Mouse (Mus musculus): ENCODE measurements at regions not wholly inside any gene's neighbourhood (a gene's known extent, or its start where the extent isn't known, plus 50 kb on each side); places are given as distances from the start of the nearest gene placed in this dataset.

- no peaks in the 10 kb centered on the region for H3K27me3 ChIP-seq (ENCODE audit: control insufficient read depth, insufficient read depth, low read length)
- WGBS = 78% methylated on average over 2 of the region's 2 CpGs
- H3K79me2 ChIP-seq (ENCODE audit: control insufficient read depth, insufficient read depth, low read length) = no peaks in the 10 kb centered on the region
- no peak for DNase-seq (ENCODE audit: extremely low read depth, low read depth, low spot score)
- no peaks in the 10 kb centered on the region for H3K36me3 ChIP-seq (ENCODE audit: control insufficient read depth, insufficient read depth, low read length)
- H3K27ac ChIP-seq (replicated peaks; ENCODE audit: insufficient read depth, low read depth, low read length) = no peak overlapping the region
- H3K4me1 ChIP-seq (ENCODE audit: control insufficient read depth, insufficient read depth, low read length) = no peaks in the 10 kb centered on the region
- no peak overlapping the region for H3K4me3 ChIP-seq (ENCODE audit: insufficient read depth, low read depth, low read length)
- no peak overlapping the region for H3K9ac ChIP-seq (ENCODE audit: low read depth, low read length)
- TF ChIP-seq POLR2A (IDR thresholded peaks at IDR 0.05; ENCODE audit: extremely low read depth, insufficient read depth, low read length) (no peak), CTCF (IDR thresholded peaks at IDR 0.05; ENCODE audit: low read depth, low read length) (no peak)
Measured at GRCm38 (mm10) chr10:72132407-72132806, 522.2 kb upstream of the Zwint start.
